Mouse (Mus musculus) myocyte (in vitro differentiated cells): ENCODE measurements at regions not wholly inside any gene's neighbourhood (a gene's known extent, or its start where the extent isn't known, plus 50 kb on each side); places are given as distances from the start of the nearest gene placed in this dataset.

Experiments
- E2F4 ChIP-seq: IDR thresholded peaks from one replicate; pipeline ENCODE4 v1.6.1; 2011; ENCODE audit warnings: mild to moderate bottlenecking, control low read depth, moderate library complexity; ENCODE audit not compliant: insufficient read depth
- MYOD1 ChIP-seq, 3 experiments: IDR thresholded peaks; one replicate each; pipeline ENCODE4 v1.6.1; 2011; ENCODE audit warnings: control low read depth in 2 of 3, low read depth in 2 of 3, mild to moderate bottlenecking in 2 of 3, moderate library complexity in 1 of 3; ENCODE audit not compliant: insufficient read length in 2 of 3, control insufficient read depth in 1 of 3
- POLR2A ChIP-seq: IDR thresholded peaks from one replicate; pipeline ENCODE4 v1.6.1; 2011; ENCODE audit warnings: low read depth, mild to moderate bottlenecking, control low read depth, moderate library complexity; ENCODE audit not compliant: insufficient read length
- POLR2AphosphoS2 ChIP-seq: IDR thresholded peaks from one replicate; pipeline ENCODE4 v1.6.1; 2011; ENCODE audit warnings: low read depth, control low read depth; ENCODE audit not compliant: insufficient read length
- TCF12 ChIP-seq: IDR thresholded peaks from one replicate; pipeline ENCODE4 v1.6.1; 2011; ENCODE audit warnings: mild to moderate bottlenecking, control low read depth; ENCODE audit not compliant: poor library complexity, insufficient read depth, severe bottlenecking
- USF1 ChIP-seq: IDR thresholded peaks from one replicate; pipeline ENCODE4 v1.6.1; 2011; ENCODE audit warnings: low read depth, mild to moderate bottlenecking, control low read depth, moderate library complexity

- no peak for TF ChIP-seq POLR2A
- no peak for TF ChIP-seq TCF12
- TF ChIP-seq POLR2AphosphoS2 = no peak
- no peak for TF ChIP-seq USF1
- no peak for TF ChIP-seq E2F4
- TF ChIP-seq MYOD1 (IDR thresholded peaks at IDR 0.05; ENCODE audit: control insufficient read depth in 1 of 3, insufficient read length in 2 of 3, low read depth in 2 of 3) = no peak
These were observed 497.9 kb downstream of the Epm2a start for GRCm38 (mm10) chr10:11841094-11841493.
